Mouse (Mus musculus): ENCODE measurements at regions not wholly inside any gene's neighbourhood (a gene's known extent, or its start where the extent isn't known, plus 50 kb on each side); places are given as distances from the start of the nearest gene placed in this dataset.
"Not testable (repeated sequence)": the region's sequence is repeated elsewhere in the genome, so short reads cannot be mapped to it uniquely, and the experiment has no call there.

- no peak for DNase-seq (ENCODE audit: low read depth)
These were observed 145.5 kb downstream of the Tsen15 start for GRCm38 (mm10) chr1:152241026-152241425.

GRCm38 (mm10) chr1:152239376-152239775 is 147.1 kb downstream of the Tsen15 start:
- DNase-seq (ENCODE audit: low read depth): no peak

GRCm38 (mm10) chr1:152235212-152235792 is 145.4 kb upstream of the 1700025G04Rik start:
- no peak for DNase-seq (ENCODE audit: low read depth)

GRCm38 (mm10) chr1:152234716-152235115 is 144.8 kb upstream of the 1700025G04Rik start:
- DNase-seq (ENCODE audit: low read depth): no peak

- no peak for DNase-seq (ENCODE audit: low read depth)
These were observed 141.8 kb upstream of the 1700025G04Rik start for GRCm38 (mm10) chr1:152231717-152232202.

- DNase-seq (ENCODE audit: low read depth): no peak
These were observed 139.8 kb upstream of the 1700025G04Rik start for GRCm38 (mm10) chr1:152229709-152230108.

- DNase-seq (ENCODE audit: low read depth): no peak
These were observed 136.1 kb upstream of the 1700025G04Rik start for GRCm38 (mm10) chr1:152226049-152226448.

DNA sequence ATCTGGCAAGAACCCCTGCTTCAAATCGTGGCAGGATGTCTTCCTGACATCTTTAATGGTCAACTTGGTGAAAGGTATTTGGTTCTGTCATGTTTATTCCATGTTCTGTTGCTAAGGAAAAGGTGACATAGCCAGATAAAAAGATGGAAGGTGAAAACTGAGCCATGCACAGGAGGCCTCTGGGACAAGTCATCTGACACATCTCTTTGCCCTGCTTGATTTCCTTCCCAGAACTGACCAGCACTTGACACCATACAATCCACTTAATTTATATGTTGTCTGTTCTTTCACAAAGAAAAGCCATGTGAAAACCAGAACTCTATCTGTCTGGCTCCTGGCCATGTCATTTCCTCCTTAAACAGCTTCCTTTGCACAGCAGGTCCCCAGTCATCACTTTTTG is 133.7 kb upstream of the 1700025G04Rik start:
- DNase-seq (ENCODE audit: low read depth): no peak

DNA sequence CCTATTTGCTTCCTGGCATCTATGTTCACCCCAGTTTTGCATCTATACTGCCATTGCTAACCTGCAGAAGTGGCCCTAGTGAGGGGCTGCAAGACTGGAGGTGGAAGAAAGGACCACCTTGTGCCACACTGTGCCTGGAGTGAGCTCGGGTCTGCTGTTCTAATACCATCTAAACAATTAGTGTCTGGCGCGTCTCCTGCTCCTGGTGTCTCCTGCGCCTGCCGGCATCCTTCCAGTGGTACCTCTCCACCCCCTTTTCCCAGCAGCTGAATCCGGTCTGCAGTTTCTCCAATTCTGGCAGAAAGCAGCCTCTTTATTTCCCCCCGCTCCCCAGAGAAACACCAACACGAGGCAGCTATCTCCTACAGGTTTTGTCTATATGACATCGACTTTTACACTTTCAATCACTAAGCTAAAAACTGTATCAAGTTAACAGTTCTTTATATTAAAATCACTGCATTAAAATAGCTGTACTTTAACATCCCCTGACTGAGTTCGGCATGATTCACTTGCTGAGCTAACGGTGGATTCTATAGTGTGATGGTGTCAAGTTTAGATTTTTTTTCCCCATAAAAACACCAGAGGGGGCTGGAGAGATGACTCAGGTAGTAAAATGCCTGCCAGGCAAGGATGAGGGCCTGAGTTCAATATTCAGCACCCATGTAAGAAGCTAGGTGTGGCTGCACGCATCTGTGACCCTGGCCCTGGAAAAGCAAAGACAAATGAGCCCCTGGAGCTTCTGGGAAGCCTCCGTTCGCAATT is 131.1 kb upstream of the 1700025G04Rik start:
- DNase-seq (ENCODE audit: low read depth): no peak

- not testable (repeated sequence) for DNase-seq (ENCODE audit: low read depth)
These were observed 129.8 kb upstream of the 1700025G04Rik start for GRCm38 (mm10) chr1:152219752-152220151.

DNA sequence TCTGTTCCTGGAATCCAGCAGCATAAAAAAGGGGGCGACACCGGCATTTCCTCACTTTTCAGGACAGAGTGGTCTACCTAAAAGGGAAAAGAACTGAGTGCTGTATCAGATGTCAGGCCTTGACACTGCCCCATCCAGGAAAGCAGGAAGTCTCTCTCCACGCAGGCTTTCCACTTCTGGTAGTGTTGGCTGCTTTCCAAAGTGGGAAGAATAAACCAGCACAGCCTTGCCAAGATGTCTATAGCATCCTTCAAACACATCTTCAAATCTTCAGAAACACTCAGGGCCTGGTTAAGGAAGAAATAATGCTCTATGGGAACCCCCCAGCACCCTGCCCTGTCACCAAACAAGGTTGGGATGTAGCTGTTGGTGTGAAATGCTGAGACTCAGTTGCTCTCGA is 127.5 kb upstream of the 1700025G04Rik start:
- no peak for DNase-seq (ENCODE audit: low read depth)

DNA sequence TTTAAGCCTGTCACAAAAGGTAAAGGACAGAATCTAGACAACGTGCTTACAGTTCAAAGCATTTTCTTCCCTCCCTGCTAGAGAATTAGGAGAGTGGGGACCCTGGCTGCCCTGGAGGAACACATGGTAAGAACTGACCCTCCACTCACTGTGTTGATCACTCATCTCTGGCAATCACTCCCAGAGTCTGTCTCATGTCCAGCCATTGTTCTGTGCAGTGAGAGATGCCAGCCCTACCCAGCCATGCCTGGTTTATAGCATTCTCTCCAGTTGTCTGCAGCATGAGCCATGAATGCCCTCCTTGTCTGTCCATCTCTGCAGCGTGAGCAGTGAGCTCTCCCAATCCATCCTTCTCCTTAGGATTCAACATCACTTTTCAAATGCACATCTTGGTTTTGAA is 124.5 kb upstream of the 1700025G04Rik start:
- no peak for DNase-seq (ENCODE audit: low read depth)

DNA sequence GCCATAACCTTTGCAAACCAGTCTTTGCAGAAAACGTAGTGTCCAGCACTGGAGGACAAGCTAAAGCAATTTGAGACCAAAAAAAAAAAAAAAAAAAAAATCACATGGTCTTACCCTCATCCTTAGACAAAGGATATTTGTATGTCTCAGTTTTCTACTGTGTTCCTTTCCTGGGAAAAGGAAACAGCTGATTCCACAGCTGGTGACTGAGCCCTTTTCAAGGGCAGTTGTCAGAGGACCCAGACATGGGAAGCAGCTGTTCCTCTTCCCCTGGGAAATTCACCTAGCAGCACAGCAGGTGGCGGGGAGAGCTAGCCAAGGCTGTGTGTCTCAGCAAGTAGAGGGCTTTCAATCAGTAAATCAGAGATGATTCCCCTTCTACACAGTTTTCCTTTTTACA is 113.3 kb upstream of the 1700025G04Rik start:
- no peak for DNase-seq (ENCODE audit: low read depth)

- DNase-seq (ENCODE audit: low read depth): no peak
These were observed 98.8 kb upstream of the 1700025G04Rik start for GRCm38 (mm10) chr1:152188700-152189099.

DNA sequence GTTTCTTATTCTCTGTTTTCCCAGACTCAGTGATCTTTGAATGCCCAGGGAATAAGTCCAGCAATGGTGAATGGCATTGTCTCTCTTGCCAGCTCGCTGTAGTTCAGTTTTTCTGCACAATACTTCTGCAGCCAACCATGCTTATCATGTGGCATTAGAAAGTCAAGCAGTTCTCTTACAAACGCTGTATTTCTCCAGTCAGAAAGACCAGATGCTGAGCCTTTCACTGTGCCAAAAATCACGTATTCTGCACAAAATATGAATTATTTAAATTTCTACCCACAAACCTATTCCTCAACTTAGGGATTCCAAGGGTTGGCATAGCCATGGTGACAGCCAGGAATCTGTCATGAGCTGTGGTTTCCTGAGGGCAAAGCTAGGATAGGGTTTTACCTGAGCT is 95.0 kb upstream of the 1700025G04Rik start:
- DNase-seq (ENCODE audit: low read depth): no peak

DNA sequence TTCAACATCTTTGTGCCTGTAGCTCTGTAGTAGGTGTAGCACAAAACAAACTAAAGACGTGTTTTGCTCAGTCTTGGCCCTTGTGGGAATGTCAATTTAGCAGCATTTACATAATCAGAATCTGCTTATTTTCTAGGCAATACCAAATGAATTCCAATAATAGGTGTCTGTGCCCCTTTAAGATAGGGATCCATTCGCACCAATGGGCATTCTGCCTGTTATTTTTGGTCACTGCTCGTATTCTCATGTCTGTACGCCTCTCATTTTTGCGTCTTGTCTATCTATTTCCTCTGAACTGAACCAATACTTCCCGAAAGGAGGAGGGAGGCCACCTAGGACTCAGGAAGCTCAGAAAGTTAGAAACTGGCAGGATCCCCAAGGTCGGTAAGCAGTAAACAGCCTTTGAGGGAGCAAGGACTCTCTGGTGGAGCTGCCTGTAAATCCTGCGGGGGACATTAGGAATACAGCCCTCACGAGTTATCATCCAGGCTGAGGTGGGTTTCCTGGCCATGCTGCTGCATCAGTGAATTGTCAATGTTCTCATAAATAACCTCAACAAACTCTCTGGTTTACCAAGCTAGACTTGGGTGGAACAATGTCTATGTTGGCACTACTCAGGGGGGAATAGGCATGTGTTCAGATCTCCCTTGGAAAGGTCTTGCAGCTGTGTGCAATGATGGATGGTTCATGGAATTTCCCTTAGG is 86.5 kb upstream of the 1700025G04Rik start:
- DNase-seq (ENCODE audit: low read depth): no peak

GRCm38 (mm10) chr1:152175691-152176090 is 85.8 kb upstream of the 1700025G04Rik start:
- no peak for DNase-seq (ENCODE audit: low read depth)

GRCm38 (mm10) chr1:152174464-152174863 is 84.5 kb upstream of the 1700025G04Rik start:
- no peak for DNase-seq (ENCODE audit: low read depth)

- DNase-seq (ENCODE audit: low read depth): no peak
These were observed 81.3 kb upstream of the 1700025G04Rik start for GRCm38 (mm10) chr1:152171034-152171790.

- no peak for DNase-seq (ENCODE audit: low read depth)
These were observed 80.7 kb upstream of the 1700025G04Rik start for GRCm38 (mm10) chr1:152170583-152170982.

- no peak for DNase-seq (ENCODE audit: low read depth)
These were observed 79.6 kb upstream of the 1700025G04Rik start for GRCm38 (mm10) chr1:152169508-152169907.

- DNase-seq (ENCODE audit: low read depth): no peak
These were observed 78.4 kb upstream of the 1700025G04Rik start for GRCm38 (mm10) chr1:152168284-152168683.
